Mouse (Mus musculus) G1E (cell line): ENCODE measurements around the gene Vangl2. TPM values are rescaled to one million over a fixed set of nuclear protein-coding genes. Genes with fewer than 3 reads are reported as not detected.

Source experiments
- ATAC-seq: 2 replicates; pipeline ENCODE4 v1.8.0; 2016; ENCODE audit warnings: mild to moderate bottlenecking; ENCODE audit not compliant: insufficient number of reproducible peaks, poor library complexity, low FRiP score, severe bottlenecking; ENCODE audit errors: extremely low read depth
- DNase-seq: peaks from one replicate; pipeline ENCODE4 v3.0.0; 2012; ENCODE audit warnings: low spot score
- H3K27me3 ChIP-seq: 2 replicates; pipeline ENCODE4 v1.6.1; 2012; ENCODE audit warnings: mild to moderate bottlenecking, low read length, inconsistent platforms; ENCODE audit not compliant: insufficient read depth
- H3K36me3 ChIP-seq: replicated peaks from 2 replicates; pipeline ENCODE3; 2012; ENCODE audit warnings: mild to moderate bottlenecking, inconsistent platforms
- H3K4me1 ChIP-seq: 2 replicates; pipeline ENCODE4 v1.6.1; 2012; ENCODE audit warnings: low read depth, low read length, inconsistent platforms, mixed read lengths; ENCODE audit not compliant: insufficient read depth
- H3K4me3 ChIP-seq: 2 replicates; pipeline ENCODE4 v1.5.1; 2012; ENCODE audit warnings: low read depth, mild to moderate bottlenecking, inconsistent platforms, low read length, moderate library complexity, mixed read lengths
- H3K9me3 ChIP-seq: replicated peaks from 2 replicates; pipeline ENCODE4 v1.6.1; 2012; ENCODE audit warnings: inconsistent platforms
- CTCF ChIP-seq: IDR thresholded peaks from 2 replicates; pipeline ENCODE4 v1.5.1; 2012; ENCODE audit warnings: low read depth, low read length, inconsistent platforms, mixed read lengths
- GATA1 ChIP-seq: IDR thresholded peaks from 2 replicates; pipeline ENCODE4 v1.6.1; 2012; ENCODE audit warnings: borderline replicate concordance, low read length, inconsistent platforms, mixed read lengths
- GATA2 ChIP-seq: IDR thresholded peaks from 2 replicates; pipeline ENCODE4 v1.6.1; 2012; ENCODE audit warnings: low read depth, low read length, inconsistent platforms, borderline replicate concordance
- POLR2AphosphoS5 ChIP-seq: IDR thresholded peaks from 2 replicates; pipeline ENCODE4 v1.6.1; 2012; ENCODE audit warnings: low read depth, low read length, inconsistent platforms; ENCODE audit not compliant: insufficient replicate concordance
- TAL1 ChIP-seq: conservative IDR thresholded peaks from 2 replicates; pipeline ENCODE4 v1.6.1; 2012; ENCODE audit warnings: low read depth, low read length, inconsistent platforms, mixed read lengths
- polyA plus RNA-seq: library from polyadenylated mRNA; stranded (reverse); fragments of >175 nt; gene quantifications from 2 replicates; pipeline ENCODE4 v1.2.3, GENCODE M21; 2012
- total RNA-seq, 2 experiments: library from RNA; stranded (forward) in 1 of 2; stranded (reverse) in 1 of 2; fragments of 200-1000 nt in 1 of 2; fragments of >200 nt in 1 of 2; fragmentation: Nextera tagmentation in 1 of 2; gene quantifications; 2 replicates each; pipeline ENCODE4 v1.2.3; 2014 to 2017

Gene Vangl2
- total and polyA plus RNA-seq, 3 experiments = 0.05 TPM; not detected in 2

DNA sequence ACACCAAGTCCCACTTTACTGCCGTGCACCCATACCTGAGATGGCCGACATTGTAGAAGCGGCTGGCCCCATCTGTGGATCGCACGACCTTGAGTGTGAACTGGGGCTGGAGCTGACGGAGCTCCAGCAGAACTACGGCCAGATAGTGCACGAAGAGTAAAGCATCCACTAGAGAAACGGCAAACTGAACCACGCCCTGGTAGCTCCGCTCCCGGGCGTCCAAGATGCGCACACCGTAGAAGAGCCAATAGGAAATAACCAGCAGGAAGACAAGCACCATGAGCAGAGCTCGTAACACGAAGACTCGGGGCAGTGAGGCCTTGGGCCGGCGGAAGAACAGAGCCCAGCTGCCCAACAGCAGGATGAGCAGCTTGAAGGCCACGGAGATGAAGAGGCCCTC, 18.8 kb downstream of the Vangl2 start:
- DNase-seq (no peak), ATAC-seq (no peak)
- Histone ChIP-seq H3K27me3 (no peaks in the 10 kb centered on the region; the same call in 1 of the 2 replicates), H3K4me1 (no peaks in the 10 kb centered on the region), H3K36me3 (no peaks in the 10 kb centered on the region), H3K4me3 (no peak overlapping the region), H3K9me3 (peaks cover 15% of the 10 kb centered on the region)
- TF ChIP-seq POLR2AphosphoS5 = no peak
- TF ChIP-seq TAL1 = no peak
- TF ChIP-seq GATA1 = no peak
- no peak for TF ChIP-seq GATA2
- TF ChIP-seq CTCF = no peak

DNA sequence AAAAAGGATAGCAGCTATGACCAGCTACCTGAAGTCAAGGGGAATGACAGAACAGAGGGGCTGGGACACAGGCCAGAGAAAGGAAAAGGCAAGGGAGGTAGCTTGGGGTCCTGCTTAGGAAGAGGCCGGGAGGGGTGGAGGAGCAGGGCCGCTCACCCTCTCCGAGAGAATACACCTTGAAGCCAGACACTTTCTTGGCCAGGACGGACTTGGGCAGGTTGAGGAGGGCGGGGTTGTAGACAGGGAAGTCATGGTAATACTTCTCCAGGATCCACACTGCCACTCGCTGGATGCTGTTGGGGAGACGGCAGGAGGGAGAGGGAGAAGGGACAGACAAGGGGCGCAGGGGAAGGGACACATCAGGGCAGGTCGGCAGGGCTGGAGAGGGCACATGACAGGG, 19.9 kb downstream of the Vangl2 start:
- ATAC-seq = no peak
- no peaks in the 10 kb centered on the region for H3K36me3 ChIP-seq
- no peak for TF ChIP-seq POLR2AphosphoS5
- TF ChIP-seq TAL1 = no peak
- TF ChIP-seq GATA1 = no peak
- TF ChIP-seq CTCF = no peak
- no peak for TF ChIP-seq GATA2

DNA sequence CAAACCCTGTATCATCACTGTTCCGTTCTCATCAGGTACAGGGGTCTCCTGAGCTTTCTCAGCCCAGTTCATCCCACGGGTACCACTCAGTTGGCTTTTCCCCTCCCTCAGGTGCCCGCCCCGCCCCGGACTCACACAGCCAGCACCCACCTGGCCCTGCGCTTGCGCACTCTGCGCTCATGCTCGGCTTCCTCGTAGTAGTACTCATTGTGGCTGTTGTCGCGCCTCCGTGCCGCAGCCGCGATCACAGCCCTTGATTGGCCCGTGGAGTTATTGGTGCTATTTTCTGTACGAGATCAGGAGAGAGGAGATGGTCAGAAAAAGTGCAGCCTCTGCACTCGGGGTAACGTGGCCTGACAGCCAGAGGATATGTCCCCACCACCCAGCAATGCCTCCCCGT, 20.5 kb downstream of the Vangl2 start:
- no peak overlapping the region for H3K4me3 ChIP-seq
- H3K9me3 ChIP-seq = peaks cover 13% of the 10 kb centered on the region
- ATAC-seq (no peak), DNase-seq (no peak)
- H3K36me3 ChIP-seq = no peaks in the 10 kb centered on the region
- TF ChIP-seq GATA2 (no peak), CTCF (no peak), GATA1 (no peak), TAL1 (no peak), POLR2AphosphoS5 (no peak)
- H3K4me1 ChIP-seq = no peaks in the 10 kb centered on the region
- H3K27me3 ChIP-seq = no peaks in the 10 kb centered on the region; the same call in 1 of the 2 replicates

More for the DNA sequence above, 19.9 kb downstream of the Vangl2 start:
- Histone ChIP-seq H3K9me3 (peaks cover 15% of the 10 kb centered on the region), H3K4me1 (no peaks in the 10 kb centered on the region), H3K4me3 (no peak overlapping the region), H3K27me3 (no peaks in the 10 kb centered on the region; the same call in 1 of the 2 replicates)
- DNase-seq = no peak

GRCm38 (mm10) chr1:172001665-172002064, 26.6 kb downstream of the Vangl2 start:
- ATAC-seq = no peak
- DNase-seq = no peak
- TF ChIP-seq GATA2 (no peak), TAL1 (no peak), CTCF (no peak), POLR2AphosphoS5 (no peak), GATA1 (no peak)

DNA sequence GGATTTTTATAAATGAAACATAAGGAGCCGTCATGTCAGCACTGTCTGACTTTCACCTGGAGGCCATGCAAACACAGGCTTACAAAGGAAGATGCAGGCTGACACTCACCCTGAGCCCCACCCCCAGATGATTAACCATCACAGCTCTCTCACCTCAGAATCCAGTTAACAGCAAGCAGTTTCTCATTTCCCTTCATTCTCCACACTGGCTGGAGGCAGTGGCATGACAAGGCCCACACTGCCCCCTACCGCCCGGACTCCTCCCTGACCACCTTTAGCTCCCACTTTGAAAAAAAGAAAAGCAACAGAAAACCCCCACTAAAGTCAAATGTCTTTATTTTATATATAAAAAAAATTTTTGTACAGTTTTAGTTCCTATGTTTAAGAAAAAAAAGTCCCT, 27.6 kb downstream of the Vangl2 start:
- no peak for TF ChIP-seq CTCF
- no peak for TF ChIP-seq GATA2
- TF ChIP-seq GATA1 = no peak
- no peak for TF ChIP-seq TAL1
- TF ChIP-seq POLR2AphosphoS5 = no peak
- DNase-seq (no peak), ATAC-seq (no peak)
- H3K9me3 ChIP-seq = peaks cover 3% of the 10 kb centered on the region; the same call in 1 of the 2 replicates
- no peaks in the 10 kb centered on the region for H3K27me3 ChIP-seq
- H3K36me3 ChIP-seq = no peaks in the 10 kb centered on the region
- H3K4me3 ChIP-seq = no peak overlapping the region
- H3K4me1 ChIP-seq = no peaks in the 10 kb centered on the region

More at GRCm38 (mm10) chr1:172001665-172002064, 26.6 kb downstream of the Vangl2 start:
- Histone ChIP-seq H3K27me3 (no peaks in the 10 kb centered on the region), H3K4me3 (no peak overlapping the region), H3K4me1 (no peaks in the 10 kb centered on the region), H3K36me3 (no peaks in the 10 kb centered on the region), H3K9me3 (peaks cover 4% of the 10 kb centered on the region; the same call in 1 of the 2 replicates)

GRCm38 (mm10) chr1:171998820-171999597, 29.2 kb downstream of the Vangl2 start:
- H3K9me3 ChIP-seq = 0 out of 2 replicates have a peak, but pooled peaks cover 3% of the 10 kb centered on the region
- no peak overlapping the region for H3K4me3 ChIP-seq
- DNase-seq (no peak), ATAC-seq (no peak)
- H3K36me3 ChIP-seq = no peaks in the 10 kb centered on the region
- TF ChIP-seq GATA1 (no peak), CTCF (no peak), TAL1 (no peak), GATA2 (no peak), POLR2AphosphoS5 (no peak)
- no peaks in the 10 kb centered on the region for H3K27me3 ChIP-seq
- H3K4me1 ChIP-seq = no peaks in the 10 kb centered on the region
